Mouse (Mus musculus) neural tube, embryonic 14.5 days (tissue): Measurements from ENCODE around the gene Pld4. TPM values are rescaled to one million over a fixed set of nuclear protein-coding genes. Genes with fewer than 3 reads are reported as not detected.
"Not testable (repeated sequence)": the region's sequence is repeated elsewhere in the genome, so short reads cannot be mapped to it uniquely, and the experiment has no call there.

ENCODE experiments used
- ATAC-seq: fragments of 200-750 bp; cut with Nextera tagmentation; 2 replicates; pipeline ENCODE4 v1.8.0; 2017; ENCODE audit warnings: low read depth, mild to moderate bottlenecking, moderate TSS enrichment, moderate library complexity
- H3K27ac ChIP-seq: fragments of 300-500 bp; sonication (generic); 2 replicates; pipeline ENCODE4 v1.5.1; 2014; ENCODE audit warnings: low read depth, mild to moderate bottlenecking, control low read depth, low read length, moderate library complexity, mixed read lengths
- H3K27me3 ChIP-seq: fragments of 300-500 bp; sonication (generic); 2 replicates; pipeline ENCODE4 v1.6.1; 2014; ENCODE audit warnings: low read length; ENCODE audit not compliant: control insufficient read depth, insufficient read depth
- H3K36me3 ChIP-seq: fragments of 300-500 bp; sonication (generic); 2 replicates; pipeline ENCODE4 v1.6.1; 2014; ENCODE audit warnings: low read length, mixed read lengths; ENCODE audit not compliant: control insufficient read depth, insufficient read depth
- H3K4me1 ChIP-seq: fragments of 300-500 bp; sonication (generic); 2 replicates; pipeline ENCODE4 v1.6.1; 2014; ENCODE audit warnings: low read length; ENCODE audit not compliant: control insufficient read depth, insufficient read depth
- H3K4me2 ChIP-seq: fragments of 300-500 bp; sonication (generic); 2 replicates; pipeline ENCODE4 v1.6.1; 2014; ENCODE audit warnings: mild to moderate bottlenecking, low read depth, low read length, control low read depth
- H3K4me3 ChIP-seq: fragments of 300-500 bp; sonication (generic); 2 replicates; pipeline ENCODE4 v1.5.1; 2014; ENCODE audit warnings: low read depth, low read length, control low read depth, mixed read lengths
- H3K9ac ChIP-seq: fragments of 300-500 bp; sonication (generic); replicated peaks from 2 replicates; pipeline ENCODE4 v1.6.1; 2014; ENCODE audit warnings: low read depth, mild to moderate bottlenecking, control low read depth, low read length, mixed read lengths
- H3K9me3 ChIP-seq: fragments of 300-500 bp; sonication (generic); 2 replicates; pipeline ENCODE4 v1.6.1; 2016; ENCODE audit warnings: low read length; ENCODE audit not compliant: control insufficient read depth
- WGBS: fragments of 180-500 bp; shearing (Covaris S2); extraction: QIAGEN DNeasy Blood & Tissue Kit; methylation state at CpG from one replicate; pipeline ENCODE4 v1.1.7; 2014; 5-methylcytosine and 5-hydroxymethylcytosine counted together
- microRNA-seq: library from miRNA; unstranded; fragments of <30 nt; microRNA quantifications from one replicate; pipeline ENCODE4, GENCODE M21; 2016
- polyA plus RNA-seq: library from polyadenylated mRNA; unstranded; fragments of >200 nt; fragmentation: Nextera tagmentation; extraction: Ambion mirVana; gene quantifications from 2 replicates; pipeline ENCODE4 v1.2.1, GENCODE M21; 2014

Pld4 gene
- polyA plus RNA-seq, 1 experiment from 2014 or later, result 4.5 TPM

GRCm38 (mm10) chr12:112809641-112810040 is 49.2 kb downstream of the Pld4 start:
- peak overlapping the region; percentile 98 for H3K4me2 ChIP-seq
- H3K4me3 ChIP-seq, result peak overlapping the region; percentile 68
- WGBS, result 19% methylated on average over 8 of the region's 8 CpGs
- peak overlapping the region; percentile 64 for H3K9ac ChIP-seq
- peaks cover 10% of the 10 kb centered on the region; the same call in 1 of the 2 replicates for H3K36me3 ChIP-seq
- no peaks in the 10 kb centered on the region for H3K27me3 ChIP-seq
- H3K9me3 ChIP-seq, result no peaks in the 10 kb centered on the region
- H3K4me1 ChIP-seq, result peaks cover 13% of the 10 kb centered on the region
- no peak overlapping the region for H3K27ac ChIP-seq
- ATAC-seq, result no peak

DNA sequence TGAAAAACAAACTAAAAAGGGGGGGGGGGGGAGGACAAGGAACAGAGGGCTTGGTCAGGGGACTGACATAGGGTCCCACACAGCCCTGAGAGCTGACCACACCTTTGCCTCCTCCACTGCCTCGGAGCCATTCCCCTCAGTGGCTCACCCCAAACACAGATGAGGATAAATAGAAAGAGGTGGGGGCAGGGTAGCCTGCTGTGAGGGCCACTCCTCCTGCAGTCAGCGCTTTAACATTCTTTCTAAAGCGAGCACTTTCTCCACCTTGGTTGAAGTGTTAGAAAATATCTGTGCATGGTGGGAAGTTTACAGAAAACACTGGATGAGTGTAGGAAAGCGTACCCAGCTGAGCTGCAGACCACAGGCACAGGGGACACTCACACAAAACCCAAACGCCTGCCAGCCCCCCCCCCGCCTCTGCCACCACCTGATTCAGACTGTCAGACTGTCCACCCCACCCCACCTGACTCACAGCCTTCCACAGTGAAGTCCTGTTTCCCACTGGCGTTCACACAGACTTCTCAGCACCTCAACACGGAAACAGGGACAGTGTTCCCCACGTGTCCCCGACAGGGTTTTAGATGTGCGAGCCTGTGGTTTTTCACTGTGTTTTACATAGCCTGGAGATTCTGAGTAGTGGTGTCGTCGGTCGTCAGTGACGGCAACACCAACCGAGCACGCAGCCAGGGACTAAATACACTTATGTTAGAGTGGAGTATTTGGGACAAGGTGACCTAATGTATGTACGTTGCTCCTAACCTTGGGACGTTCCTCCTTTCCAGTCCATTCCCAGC is 49.8 kb downstream of the Pld4 start:
- peak overlapping the region; percentile 98 for H3K4me2 ChIP-seq
- 73% methylated on average over 19 of the region's 19 CpGs for WGBS

GRCm38 (mm10) chr12:112813370-112813769 is 52.9 kb downstream of the Pld4 start:
- H3K4me1 ChIP-seq, result peaks cover 8% of the 10 kb centered on the region
- no peaks in the 10 kb centered on the region for H3K27me3 ChIP-seq
- 95% methylated on average over 7 of the region's 7 CpGs for WGBS
- ATAC-seq, result no peak
- no peak overlapping the region for H3K4me2 ChIP-seq
- H3K27ac ChIP-seq, result no peak overlapping the region
- H3K4me3 ChIP-seq, result no peak overlapping the region
- peaks cover 14% of the 10 kb centered on the region for H3K36me3 ChIP-seq
- no peaks in the 10 kb centered on the region for H3K9me3 ChIP-seq
- no peak overlapping the region for H3K9ac ChIP-seq

More for the DNA sequence above, 49.8 kb downstream of the Pld4 start:
- H3K4me3 ChIP-seq, result no peak overlapping the region; the same call in 1 of the 2 replicates
- no peaks in the 10 kb centered on the region for H3K27me3 ChIP-seq
- H3K9me3 ChIP-seq, result no peaks in the 10 kb centered on the region
- ATAC-seq, result no peak
- H3K4me1 ChIP-seq, result peaks cover 13% of the 10 kb centered on the region
- no peak overlapping the region for H3K9ac ChIP-seq
- peaks cover 10% of the 10 kb centered on the region; the same call in 1 of the 2 replicates for H3K36me3 ChIP-seq
- no peak overlapping the region for H3K27ac ChIP-seq

DNA sequence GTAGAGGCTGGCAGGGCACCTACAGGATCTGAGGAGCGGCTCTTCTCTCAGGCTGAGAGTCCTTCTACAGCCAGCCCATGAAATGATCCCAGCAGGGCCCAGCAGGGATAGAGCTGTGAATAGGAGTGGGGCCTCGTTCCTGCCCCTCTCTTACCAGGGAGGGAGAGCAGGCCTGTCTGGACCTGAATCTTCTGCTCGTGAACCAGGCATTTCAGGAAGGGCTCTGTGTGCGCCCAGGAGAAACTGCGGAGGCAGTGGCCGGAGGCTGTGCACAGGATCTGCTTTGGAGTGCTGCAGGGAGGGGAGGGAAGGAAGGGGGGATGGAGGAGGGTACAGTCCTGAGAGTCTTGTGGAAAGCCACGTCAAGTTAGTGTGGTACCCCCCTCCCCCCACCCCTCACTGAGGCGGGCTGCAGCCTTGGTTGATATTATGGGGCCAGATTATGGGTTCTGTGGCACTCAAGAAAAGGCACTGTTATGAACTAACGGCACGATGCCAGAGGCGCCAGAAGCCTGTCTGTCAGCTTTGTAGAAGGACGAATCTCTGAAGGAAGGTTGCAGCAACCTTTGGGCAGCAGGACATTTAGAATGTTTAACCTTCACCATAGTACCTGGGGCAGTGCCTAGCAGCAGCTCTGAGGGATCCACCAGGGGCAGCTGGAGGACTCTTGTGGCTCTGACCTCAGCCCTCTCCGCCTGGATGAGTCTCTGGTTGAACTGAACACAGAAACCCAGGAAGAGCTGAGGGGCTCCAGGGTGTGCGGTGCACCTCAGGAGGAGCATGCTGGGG is 54.4 kb downstream of the Pld4 start:
- ATAC-seq, result no peak
- Histone ChIP-seq H3K4me1 (no peaks in the 10 kb centered on the region; the same call in 1 of the 2 replicates), H3K27ac (no peak overlapping the region), H3K4me3 (no peak overlapping the region), H3K9ac (no peak overlapping the region), H3K36me3 (peaks cover 17% of the 10 kb centered on the region), H3K4me2 (no peak overlapping the region), H3K9me3 (no peaks in the 10 kb centered on the region), H3K27me3 (no peaks in the 10 kb centered on the region)
- WGBS, result 79% methylated on average over 14 of the region's 14 CpGs

DNA sequence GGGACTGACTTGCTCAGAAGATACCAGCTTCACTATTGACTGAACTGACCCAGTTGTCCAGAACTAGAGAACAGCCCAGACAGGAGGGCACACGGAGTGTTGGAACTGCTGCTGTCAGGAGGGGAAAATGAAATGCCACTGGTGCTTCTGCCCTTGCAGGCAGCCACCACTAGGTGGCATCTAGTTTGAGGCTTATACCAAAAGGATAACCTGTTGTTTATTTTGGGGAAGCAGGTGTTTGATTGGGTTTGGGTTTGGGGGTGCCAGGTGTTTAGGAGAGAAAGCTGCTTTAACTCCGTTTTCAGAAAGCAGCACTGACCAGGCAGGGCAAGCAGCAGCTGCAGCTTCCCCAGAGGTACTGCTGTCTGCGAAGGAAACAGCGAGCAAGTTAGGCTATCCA is 55.8 kb downstream of the Pld4 start:
- Histone ChIP-seq H3K9ac (no peak overlapping the region), H3K27me3 (no peaks in the 10 kb centered on the region), H3K9me3 (no peaks in the 10 kb centered on the region), H3K4me2 (no peak overlapping the region), H3K4me1 (no peaks in the 10 kb centered on the region), H3K36me3 (peaks cover 30% of the 10 kb centered on the region), H3K27ac (no peak overlapping the region), H3K4me3 (no peak overlapping the region)
- WGBS, result 55% methylated on average over 4 of the region's 4 CpGs
- ATAC-seq, result no peak

DNA sequence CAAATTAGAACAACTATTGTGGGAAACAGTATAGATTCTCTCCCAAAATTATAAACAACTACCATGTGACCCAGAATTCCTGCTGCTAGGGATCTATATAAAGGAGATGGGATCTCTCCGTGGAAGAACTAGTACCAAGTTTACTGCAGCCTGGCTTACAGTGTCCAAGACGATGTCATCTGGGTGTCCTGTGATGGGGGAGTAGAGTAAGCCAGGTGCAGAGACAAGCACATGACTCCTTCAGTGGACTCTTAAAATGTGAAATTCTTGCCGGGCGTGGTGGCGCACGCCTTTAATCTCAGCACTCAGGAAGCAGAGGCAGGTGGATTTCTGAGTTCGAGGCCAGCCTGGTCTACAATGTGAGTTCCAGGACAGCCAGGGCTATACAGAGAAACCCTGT is 56.4 kb downstream of the Pld4 start:
- H3K4me1 ChIP-seq, H3K9ac ChIP-seq, H3K27ac ChIP-seq, H3K4me2 ChIP-seq, H3K4me3 ChIP-seq, ATAC-seq, H3K27me3 ChIP-seq, H3K9me3 ChIP-seq: not testable (repeated sequence)
- WGBS, result 81% methylated on average over 7 of the region's 7 CpGs
- peaks cover 36% of the 10 kb centered on the region for H3K36me3 ChIP-seq

Small RNA genes within 50 kb of the gene (microRNA-seq; reads per million reads assigned to microRNA genes)
- 0.85 reads per million for gene Mir6940

Other genes with a start within 250 kb of the Pld4 start
- 52.3 and 63.3 TPM in 2 replicates for gene Tmem179, start 243.9 kb upstream of the Pld4 start, polyA plus RNA-seq
- gene Inf2, start 171.9 kb upstream of the Pld4 start, polyA plus RNA-seq, result 0.20 and 2.1 TPM in 2 replicates
- 2.7 and 3.4 TPM in 2 replicates for gene Adssl1, start 140.6 kb upstream of the Pld4 start, polyA plus RNA-seq
- gene Siva1, start 116.0 kb upstream of the Pld4 start, polyA plus RNA-seq, result 44.7 and 46.8 TPM in 2 replicates
- 57.9 and 59.2 TPM in 2 replicates for gene Akt1, start 85.8 kb upstream of the Pld4 start, polyA plus RNA-seq
- 1.3 and 3.5 TPM in 2 replicates for gene Zbtb42, start 81.8 kb upstream of the Pld4 start, polyA plus RNA-seq
- 33.2 and 36.1 TPM in 2 replicates for gene Cep170b, start 40.2 kb upstream of the Pld4 start, polyA plus RNA-seq
- gene Ahnak2, start 42.0 kb downstream of the Pld4 start, polyA plus RNA-seq, result 3.1 and 4.9 TPM in 2 replicates
- 17.5 and 17.8 TPM in 2 replicates for gene Clba1, start 48.3 kb downstream of the Pld4 start, polyA plus RNA-seq
- gene Cdca4, start 68.8 kb downstream of the Pld4 start, polyA plus RNA-seq, result 33.6 and 37.5 TPM in 2 replicates
- gene Gpr132, start 107.6 kb downstream of the Pld4 start, polyA plus RNA-seq, result 0.10 TPM in 1 of 2 replicates, not detected in the other
- gene Jag2, start 169.1 kb downstream of the Pld4 start, polyA plus RNA-seq, result 14.0 and 17.2 TPM in 2 replicates
- gene Nudt14, start 181.5 kb downstream of the Pld4 start, polyA plus RNA-seq, result 57.1 and 64.1 TPM in 2 replicates
- gene Btbd6, start 215.8 kb downstream of the Pld4 start, polyA plus RNA-seq, result 48.1 and 55.5 TPM in 2 replicates
- gene Brf1, start 240.0 kb downstream of the Pld4 start, polyA plus RNA-seq, result 52.1 and 53.8 TPM in 2 replicates